Mouse (Mus musculus) brain, embryonic 14.5 days (tissue): ENCODE results near the gene Ndc1.

ENCODE experiments used
- CTCF ChIP-seq: fragments of 200-500 bp; IDR thresholded peaks from 2 replicates; pipeline ENCODE4 v1.5.1; 2012; ENCODE audit warnings: inconsistent platforms, mild to moderate bottlenecking, moderate library complexity, borderline replicate concordance; ENCODE audit not compliant: insufficient read depth, insufficient read length; ENCODE audit errors: extremely low read depth
- POLR2A ChIP-seq: fragments of 200-500 bp; IDR thresholded peaks from 2 replicates; pipeline ENCODE4 v1.6.1; 2012; ENCODE audit warnings: mild to moderate bottlenecking, inconsistent platforms, borderline replicate concordance; ENCODE audit not compliant: poor library complexity, insufficient read depth, insufficient read length, severe bottlenecking; ENCODE audit errors: extremely low read depth

DNA sequence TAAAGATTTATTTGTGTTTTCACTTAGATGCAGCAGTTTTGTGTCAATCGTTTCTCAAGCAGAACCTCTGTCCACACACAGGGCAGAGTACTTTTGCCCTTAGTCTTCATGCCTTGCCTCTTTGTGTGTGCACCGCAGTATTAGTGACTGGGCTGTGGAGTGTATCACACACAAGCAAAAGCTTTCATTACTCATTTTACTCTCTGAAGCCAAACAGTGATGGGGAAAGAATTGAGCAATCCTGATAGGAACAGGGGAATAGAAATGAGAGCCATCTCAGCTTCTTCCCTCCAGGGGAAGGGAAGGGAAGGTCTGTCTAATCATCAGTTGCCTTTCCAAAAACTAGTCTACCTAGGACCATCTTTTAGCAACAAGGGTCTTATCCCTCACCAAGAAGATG lies 26.2 kb downstream of the Ndc1 start:
- TF ChIP-seq POLR2A = no peak
- no peak for TF ChIP-seq CTCF
